Mouse (Mus musculus) MEL-GATA-1-ER (cell line): Measurements from ENCODE around the gene Fam49a.

ENCODE experiments used
- DNase-seq: peaks from one replicate; pipeline ENCODE4 v3.0.0-alpha.2; 2012; ENCODE audit warnings: low read depth; ENCODE audit errors: extremely low read depth

Gene Fam49a

GRCm38 (mm10) chr12:12266552-12266951, 4.6 kb downstream of the Fam49a start:
- DNase-seq = no peak

GRCm38 (mm10) chr12:12270495-12270894, 8.6 kb downstream of the Fam49a start:
- DNase-seq = no peak

GRCm38 (mm10) chr12:12274115-12274514, 12.2 kb downstream of the Fam49a start:
- DNase-seq = no peak

GRCm38 (mm10) chr12:12275124-12275779, 13.3 kb downstream of the Fam49a start:
- no peak for DNase-seq

GRCm38 (mm10) chr12:12277741-12278463, 16.0 kb downstream of the Fam49a start:
- no peak for DNase-seq

- DNase-seq = no peak
These were observed 16.5 kb downstream of the Fam49a start for GRCm38 (mm10) chr12:12278464-12278872.

- no peak for DNase-seq
These were observed 21.9 kb downstream of the Fam49a start for GRCm38 (mm10) chr12:12283702-12284288.

GRCm38 (mm10) chr12:12284521-12284920, 22.6 kb downstream of the Fam49a start:
- DNase-seq = no peak

- DNase-seq = no peak
These were observed 25.3 kb downstream of the Fam49a start for GRCm38 (mm10) chr12:12287131-12287786.

GRCm38 (mm10) chr12:12287787-12288132, 25.8 kb downstream of the Fam49a start:
- no peak for DNase-seq

GRCm38 (mm10) chr12:12288586-12288985, 26.6 kb downstream of the Fam49a start:
- no peak for DNase-seq

- DNase-seq = no peak
These were observed 27.7 kb downstream of the Fam49a start for GRCm38 (mm10) chr12:12289636-12290035.

- no peak for DNase-seq
These were observed 30.2 kb downstream of the Fam49a start for GRCm38 (mm10) chr12:12292043-12292618.

- no peak for DNase-seq
These were observed 32.6 kb downstream of the Fam49a start for GRCm38 (mm10) chr12:12294380-12295171.

GRCm38 (mm10) chr12:12298451-12298850, 36.5 kb downstream of the Fam49a start:
- no peak for DNase-seq

GRCm38 (mm10) chr12:12299303-12299702, 37.4 kb downstream of the Fam49a start:
- DNase-seq = no peak

GRCm38 (mm10) chr12:12301149-12301548, 39.2 kb downstream of the Fam49a start:
- no peak for DNase-seq

- peak; percentile 93 for DNase-seq
These were observed 39.9 kb downstream of the Fam49a start for GRCm38 (mm10) chr12:12301815-12302214.

GRCm38 (mm10) chr12:12306214-12306613, 44.3 kb downstream of the Fam49a start:
- DNase-seq = no peak

GRCm38 (mm10) chr12:12306814-12307213, 44.9 kb downstream of the Fam49a start:
- no peak for DNase-seq

- DNase-seq = no peak
These were observed 45.3 kb downstream of the Fam49a start for GRCm38 (mm10) chr12:12307245-12307644.
